Mouse (Mus musculus) MN1 (cell line): ENCODE measurements at regions not wholly inside any gene's neighbourhood (a gene's known extent, or its start where the extent isn't known, plus 50 kb on each side); places are given as distances from the start of the nearest gene placed in this dataset.
A peak's percentile ranks its signal among the peaks of the same experiment; 100 is the strongest.
"Not testable (repeated sequence)": the region's sequence is repeated elsewhere in the genome, so short reads cannot be mapped to it uniquely, and the experiment has no call there.

Experiments
- DNase-seq: peaks from one replicate; pipeline ENCODE4 v3.0.0-alpha.2; 2016; ENCODE audit warnings: low spot score

- DNase-seq: no peak
Measured at GRCm38 (mm10) chr13:46038441-46039331, 73.9 kb upstream of the Atxn1 start.

DNA sequence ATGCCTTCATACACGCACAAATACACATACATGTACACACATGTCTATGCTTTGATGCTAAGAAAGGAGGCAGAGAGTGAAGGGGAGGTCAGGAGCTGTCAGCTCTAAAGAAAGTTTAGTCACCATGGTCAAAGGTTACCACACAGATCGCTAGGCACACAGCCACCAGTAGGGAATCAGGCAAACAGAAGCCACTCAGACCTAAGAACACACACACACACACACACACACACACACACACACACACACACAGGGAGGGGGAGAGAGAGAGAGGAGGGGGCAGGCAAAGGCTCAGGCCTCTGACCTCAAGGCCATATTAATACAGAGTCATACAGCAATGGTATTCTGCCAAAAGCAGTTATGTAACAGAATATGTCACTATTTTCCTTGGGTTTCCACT is 67.5 kb upstream of the Atxn1 start:
- no peak for DNase-seq

- no peak for DNase-seq
Measured at GRCm38 (mm10) chr13:46026018-46026417, 61.2 kb upstream of the Atxn1 start.

DNA sequence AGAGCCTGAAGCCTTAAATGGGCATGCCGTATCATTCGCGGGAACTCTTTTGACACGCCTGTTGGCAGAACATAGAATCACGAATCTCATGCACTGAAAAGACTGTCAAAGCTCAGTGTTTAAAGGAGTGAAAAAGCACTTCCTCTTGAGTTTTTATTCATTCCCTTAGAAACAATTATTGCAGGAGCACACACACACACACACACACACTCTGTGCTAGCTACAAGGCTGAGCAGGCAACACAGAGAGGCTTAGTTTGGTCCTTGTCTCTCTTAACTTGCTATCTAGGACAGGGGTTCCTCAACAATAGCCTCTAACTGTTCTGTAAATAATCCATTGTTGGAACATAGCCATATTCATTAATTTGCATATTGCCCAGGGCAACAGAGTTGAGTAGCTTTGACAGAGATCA is 58.8 kb upstream of the Atxn1 start:
- no peak for DNase-seq

DNA sequence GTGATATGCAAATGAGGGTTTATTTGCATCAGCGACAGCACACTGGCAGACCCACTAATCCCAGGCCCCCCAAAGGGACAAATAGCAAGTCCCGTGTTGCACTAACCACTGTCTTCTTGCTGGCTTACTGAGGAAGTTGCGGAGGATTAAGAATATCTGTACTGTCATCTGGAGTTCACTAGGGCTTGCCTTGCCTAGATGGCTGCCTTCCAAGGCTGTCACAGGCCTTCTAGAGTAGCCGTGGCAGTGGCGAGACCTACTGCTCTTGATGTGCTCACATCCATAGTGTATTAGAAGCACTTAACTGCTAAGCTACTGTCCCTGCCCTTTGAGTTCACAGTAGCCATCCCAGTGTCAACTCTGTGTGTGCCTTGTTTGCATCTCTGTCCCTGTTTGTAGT is 58.4 kb upstream of the Atxn1 start:
- no peak for DNase-seq

DNA sequence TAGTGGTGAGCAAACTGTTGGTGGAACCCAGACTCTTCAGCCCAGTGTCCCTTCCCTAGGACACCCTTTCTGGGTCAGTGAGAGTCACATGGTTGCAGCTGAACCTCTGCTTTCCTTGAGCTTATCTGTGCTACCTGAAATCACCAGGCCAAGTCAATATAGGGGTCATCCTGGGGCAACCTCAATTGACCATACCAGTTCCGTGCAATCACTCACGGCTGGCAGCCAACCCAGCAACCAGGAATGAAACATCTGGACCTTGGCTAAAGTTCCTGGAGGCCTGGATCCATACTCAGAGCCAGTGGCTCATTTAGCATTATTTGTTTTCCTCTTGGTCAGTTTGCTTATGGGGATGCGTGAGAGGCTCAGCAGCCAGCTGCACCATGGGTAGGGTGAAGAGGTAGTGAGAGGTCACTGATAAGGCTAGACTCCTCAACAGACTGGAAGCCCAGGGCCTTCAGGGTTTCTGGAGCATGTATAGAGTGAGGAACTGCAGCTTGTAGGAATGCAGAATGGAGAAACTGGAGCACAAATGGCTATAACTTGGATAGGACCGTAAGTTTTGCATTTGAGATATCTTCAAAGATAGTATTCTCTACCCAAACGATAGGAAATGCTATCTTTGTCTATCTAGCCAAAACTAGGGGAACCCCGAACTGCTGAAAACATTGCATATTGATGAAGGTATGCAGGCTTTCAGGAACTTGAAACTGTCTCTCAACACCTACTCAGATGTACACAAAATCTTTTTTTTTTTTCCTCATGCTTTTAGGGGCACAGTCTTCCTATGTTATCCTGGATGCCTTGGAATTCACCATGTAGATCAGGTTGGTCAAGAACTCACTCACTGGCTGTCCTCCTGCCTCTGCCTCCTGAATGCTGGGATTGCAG is 56.4 kb upstream of the Atxn1 start:
- DNase-seq: no peak

- peak; percentile 27 for DNase-seq
Measured at GRCm38 (mm10) chr13:46019431-46020166, 54.8 kb upstream of the Atxn1 start.

DNA sequence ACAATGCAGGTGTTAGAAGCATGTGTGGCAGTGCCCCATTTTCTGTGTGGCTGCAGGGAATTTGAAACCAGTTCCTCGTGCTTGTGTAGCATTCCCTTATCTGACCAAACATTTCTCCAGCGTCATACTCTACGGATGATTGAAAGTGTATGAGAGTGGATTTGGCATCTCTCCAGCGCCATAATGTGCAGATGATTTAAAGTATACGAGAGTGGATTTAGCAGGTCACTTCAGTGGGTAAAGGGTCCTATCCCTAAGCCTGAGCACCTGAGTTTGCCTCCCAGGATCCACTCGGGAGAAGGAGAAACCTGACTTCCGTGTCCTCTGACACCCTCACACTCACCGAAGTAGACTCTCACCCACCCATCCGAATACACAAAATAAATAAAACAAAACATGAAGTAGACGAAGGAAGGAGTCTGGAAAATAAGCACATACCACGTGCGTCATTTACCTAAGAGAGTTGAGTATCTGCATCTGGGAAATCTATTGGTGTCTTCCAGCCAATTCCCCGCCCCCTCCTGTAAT is 54.2 kb upstream of the Atxn1 start:
- DNase-seq: no peak

GRCm38 (mm10) chr13:46017742-46018141 is 52.9 kb upstream of the Atxn1 start:
- DNase-seq: no peak

DNA sequence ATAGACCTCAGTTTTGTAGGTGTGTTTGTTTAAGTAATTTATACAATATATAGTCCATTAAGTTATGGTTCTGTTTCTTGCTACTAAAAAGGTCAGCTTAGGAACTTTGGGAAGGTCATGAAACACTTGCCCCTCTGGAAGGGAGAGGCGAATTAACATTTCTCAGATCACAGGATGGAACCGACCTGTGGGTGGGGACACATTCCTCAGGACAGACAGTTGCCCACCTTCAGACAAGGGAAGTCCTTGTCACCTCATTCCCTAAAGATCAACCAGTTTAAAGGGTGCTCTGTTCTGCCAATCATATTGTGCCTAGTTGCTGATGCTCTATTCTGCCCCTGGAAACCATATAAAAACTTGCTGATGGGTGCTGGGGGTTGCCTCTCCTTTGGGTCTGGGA is 52.2 kb upstream of the Atxn1 start:
- DNase-seq: not testable (repeated sequence)

DNA sequence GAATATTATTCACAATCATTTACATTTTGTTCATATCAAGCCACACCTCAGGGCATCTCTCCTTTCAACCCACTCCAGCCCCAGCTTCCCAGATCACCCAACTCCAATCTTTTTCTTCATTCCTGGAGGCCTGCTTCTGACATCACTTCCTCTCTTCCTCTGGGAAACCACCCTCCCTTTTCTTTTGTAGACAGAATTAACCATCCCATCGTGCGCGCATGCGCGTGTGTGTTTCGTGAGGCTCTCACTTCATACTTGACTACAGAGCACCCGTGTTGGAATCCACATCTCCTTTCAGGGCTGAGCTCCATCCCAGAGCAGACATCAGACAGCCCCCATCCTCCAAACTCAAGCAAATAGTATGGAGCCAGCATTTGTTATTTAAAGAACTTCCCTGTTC is 50.4 kb upstream of the Atxn1 start:
- no peak for DNase-seq

GRCm38 (mm10) chr13:46014637-46015036 is 49.8 kb upstream of the Atxn1 start:
- DNase-seq: no peak
